Mouse (Mus musculus): Measurements from ENCODE around the gene Gm7879. TPM values are rescaled to one million over a fixed set of nuclear protein-coding genes. Genes with fewer than 3 reads are reported as not detected.
"Not testable (repeated sequence)": the region's sequence is repeated elsewhere in the genome, so short reads cannot be mapped to it uniquely, and the experiment has no call there.

Gene Gm7879
- total RNA-seq (2021): 10 to 100 TPM; 13.9 to 14.0 TPM

GRCm38 (mm10) chr5:43912844-43913243 lies at the start of gene Gm7879:
Gene Gm7879, plus strand, starts transcription at chr5:43913144.
- intact Hi-C loops (cut with DNase I): not testable (repeated sequence)

DNA sequence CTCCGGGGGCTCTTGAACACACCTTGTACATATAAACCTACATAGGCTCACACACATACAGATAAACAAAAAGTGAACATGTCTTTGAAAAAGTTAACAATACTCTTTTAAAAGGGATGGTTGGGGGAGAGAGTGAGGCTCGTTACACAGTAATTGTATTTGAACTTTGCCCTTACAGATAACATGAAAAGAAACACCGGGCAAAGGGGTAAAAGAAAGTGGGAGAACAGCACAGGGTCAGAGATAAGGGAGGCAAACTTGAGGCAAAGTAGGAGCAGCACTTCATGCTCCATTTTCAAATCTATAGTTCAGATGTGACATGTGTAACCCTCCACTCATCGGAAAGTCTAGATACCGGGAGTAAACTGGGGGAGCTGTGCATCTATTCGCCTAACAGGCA lies 49.3 kb upstream of the Gm7879 start:
- intact Hi-C loops (cut with DNase I): no loop called here
- no peak for DNase-seq

More at GRCm38 (mm10) chr5:43912844-43913243, at the start of gene Gm7879:
- DNase-seq: not testable (repeated sequence)

DNA sequence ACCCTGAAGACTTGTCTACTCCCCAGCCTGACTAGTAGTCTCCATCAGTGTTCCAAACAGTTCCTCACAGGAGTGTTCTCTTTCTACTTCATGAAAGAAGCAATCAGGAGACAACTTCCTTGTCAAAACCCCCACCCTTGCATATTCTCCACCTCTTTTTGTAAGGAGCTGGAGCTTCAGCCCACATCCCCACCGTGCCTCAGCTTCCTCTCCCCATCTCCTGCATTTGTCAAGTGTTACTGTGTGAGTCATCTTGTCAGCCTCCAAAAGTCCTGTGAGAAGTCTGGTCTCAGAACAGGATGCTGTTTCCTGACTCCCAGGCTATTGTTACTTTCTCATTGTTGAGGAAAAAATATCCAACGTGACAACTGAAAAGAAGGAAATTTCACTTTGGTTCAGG lies 47.6 kb upstream of the Gm7879 start:
- DNase-seq: no peak
- intact Hi-C loops (cut with DNase I): no loop called here

DNA sequence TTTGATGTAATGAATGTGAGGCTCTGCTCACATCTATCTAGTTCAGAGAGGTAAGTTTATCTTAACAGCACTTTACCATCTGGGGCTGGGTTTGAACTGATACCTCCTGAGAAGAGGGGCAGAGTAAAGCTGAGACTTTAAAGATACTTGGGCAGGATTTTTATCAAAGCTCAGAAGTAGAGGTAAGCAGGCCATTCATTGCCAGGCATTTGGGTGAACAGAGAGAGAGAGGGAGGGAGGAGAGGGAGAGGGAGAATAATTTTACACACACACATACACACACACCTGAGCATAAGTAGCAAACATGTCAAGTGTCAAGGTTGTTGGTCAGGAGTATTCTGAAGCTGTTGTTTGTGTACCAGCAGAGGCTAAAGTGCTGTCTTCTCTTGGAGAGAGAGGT lies 44.7 kb upstream of the Gm7879 start, which contains the start of gene Cd38:
Cd38 (plus strand) TSS at position 301 of the 400 bp plus-strand sequence.
- intact Hi-C loops (cut with DNase I): no loop called here
- DNase-seq: no peak

DNA sequence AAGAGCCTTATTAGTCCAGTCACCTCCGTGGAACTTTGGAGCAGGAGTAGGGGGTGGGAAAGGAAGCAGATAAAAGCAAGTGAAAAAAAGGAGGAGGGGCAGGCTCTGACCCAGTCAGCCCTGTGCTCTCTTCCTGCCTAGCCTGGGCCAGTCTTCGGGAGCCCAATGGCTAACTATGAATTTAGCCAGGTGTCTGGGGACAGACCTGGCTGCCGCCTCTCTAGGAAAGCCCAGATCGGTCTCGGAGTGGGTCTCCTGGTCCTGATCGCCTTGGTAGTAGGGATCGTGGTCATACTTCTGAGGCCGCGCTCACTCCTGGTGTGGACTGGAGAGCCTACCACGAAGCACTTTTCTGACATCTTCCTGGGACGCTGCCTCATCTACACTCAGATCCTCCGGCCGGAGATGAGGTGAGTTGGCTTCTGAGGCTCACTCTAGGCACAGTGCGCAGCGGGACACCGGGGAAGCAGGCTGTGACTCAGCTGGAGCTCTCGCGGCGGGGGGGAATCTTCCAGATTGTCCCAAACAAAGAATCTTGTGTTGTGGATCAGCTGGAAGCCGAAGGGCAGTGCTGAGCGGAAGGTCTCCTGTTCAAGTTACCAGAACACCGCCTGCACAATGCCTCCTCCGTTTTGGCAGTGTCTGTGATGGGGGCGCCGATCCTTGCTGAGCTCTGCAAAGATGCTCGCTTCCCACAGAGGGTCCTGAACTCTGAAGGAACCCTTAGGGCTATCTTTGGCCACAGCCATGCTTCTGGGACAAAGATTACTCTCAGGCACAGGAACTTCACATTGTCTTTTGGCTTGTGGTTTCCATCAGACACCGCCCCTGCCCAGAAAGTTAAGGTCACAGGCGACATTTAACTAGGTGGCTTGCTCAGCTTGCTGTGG lies 44.0 kb upstream of the Gm7879 start:
- intact Hi-C loops (cut with DNase I): no loop called here
- peak; percentile 34 for DNase-seq

DNA sequence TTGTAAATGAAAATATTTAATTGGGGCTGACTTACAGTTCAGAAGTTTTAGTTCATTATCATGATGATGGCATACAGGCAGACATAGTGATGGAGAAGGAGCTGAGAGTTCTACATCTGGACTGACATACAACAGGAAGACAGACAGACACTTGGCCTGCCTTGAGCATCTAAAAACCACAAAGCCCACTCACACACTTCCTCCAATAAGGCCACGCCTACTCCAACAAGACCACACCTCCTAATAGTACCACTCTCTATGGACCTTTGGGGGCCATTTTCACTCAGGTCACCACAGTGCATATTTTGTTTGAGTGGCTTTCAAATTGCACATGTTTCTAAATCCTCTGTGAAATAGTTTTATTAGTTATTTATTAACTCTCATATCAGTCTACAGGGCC lies 41.1 kb upstream of the Gm7879 start:
- no peak for DNase-seq
- intact Hi-C loops (cut with DNase I): no loop called here

- DNase-seq: no peak
- intact Hi-C loops (cut with DNase I): no loop called here
Measured at GRCm38 (mm10) chr5:43872652-43873051, 40.3 kb upstream of the Gm7879 start.

DNA sequence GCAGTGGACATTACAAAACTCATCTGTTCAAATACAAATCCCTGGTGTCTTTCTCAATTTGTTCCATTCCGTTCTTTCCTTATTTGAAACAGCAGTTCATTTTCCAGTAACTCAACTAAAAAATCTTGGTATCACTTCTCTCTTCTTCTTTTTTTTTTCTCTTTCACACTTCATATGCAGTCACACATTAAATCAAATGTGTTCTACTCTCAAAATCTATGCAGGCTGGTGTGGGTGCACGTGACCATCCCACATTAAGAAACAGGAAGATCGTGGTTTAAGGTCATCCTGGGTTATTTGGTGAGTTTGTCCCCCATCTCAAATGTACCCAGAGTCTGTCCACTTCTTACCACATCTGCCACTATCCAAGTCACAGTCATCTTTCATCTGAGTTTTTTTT lies 30.9 kb upstream of the Gm7879 start:
- intact Hi-C loops (cut with DNase I): no loop called here
- no peak for DNase-seq

DNA sequence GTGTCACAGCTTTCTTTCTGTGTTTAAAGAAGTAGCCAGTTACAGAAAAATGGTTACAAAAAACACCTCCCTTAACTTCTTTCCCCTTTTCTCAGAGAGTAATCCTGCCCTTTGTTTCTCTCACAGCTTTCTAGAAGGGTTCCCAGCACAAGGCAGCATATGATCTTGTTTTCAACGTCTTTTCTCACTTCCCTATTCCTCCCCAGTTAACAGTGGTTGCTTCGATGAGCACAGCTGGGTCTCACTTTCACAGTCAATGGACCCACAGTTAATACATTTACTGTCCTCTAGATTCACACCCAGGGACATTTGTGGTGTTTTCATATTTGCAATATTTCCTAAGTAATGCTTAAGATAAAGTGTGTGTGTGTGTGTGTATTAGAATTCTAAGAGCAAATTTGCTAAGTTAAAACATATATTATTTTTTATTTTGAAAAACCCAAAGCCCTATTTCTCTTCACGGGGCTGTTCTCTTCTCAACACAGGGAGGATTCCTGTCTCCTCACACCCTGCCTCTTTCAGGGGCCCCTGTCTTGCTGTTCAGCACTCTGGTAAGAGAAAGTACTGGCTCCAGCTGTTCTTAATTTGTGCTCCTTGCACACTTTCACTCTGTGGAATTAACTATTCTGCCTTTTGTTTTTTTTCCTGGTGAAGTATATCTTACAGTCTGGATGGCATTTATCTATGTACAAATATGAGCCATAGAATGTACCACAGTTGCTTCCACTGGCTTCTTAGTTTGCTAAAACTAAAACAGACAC lies 27.7 kb upstream of the Gm7879 start:
- intact Hi-C loops (cut with DNase I): no loop called here
- no peak for DNase-seq

GRCm38 (mm10) chr5:43892386-43892785 lies 20.6 kb upstream of the Gm7879 start:
- intact Hi-C loops (cut with DNase I): no loop called here
- DNase-seq: peak; percentile 12

DNA sequence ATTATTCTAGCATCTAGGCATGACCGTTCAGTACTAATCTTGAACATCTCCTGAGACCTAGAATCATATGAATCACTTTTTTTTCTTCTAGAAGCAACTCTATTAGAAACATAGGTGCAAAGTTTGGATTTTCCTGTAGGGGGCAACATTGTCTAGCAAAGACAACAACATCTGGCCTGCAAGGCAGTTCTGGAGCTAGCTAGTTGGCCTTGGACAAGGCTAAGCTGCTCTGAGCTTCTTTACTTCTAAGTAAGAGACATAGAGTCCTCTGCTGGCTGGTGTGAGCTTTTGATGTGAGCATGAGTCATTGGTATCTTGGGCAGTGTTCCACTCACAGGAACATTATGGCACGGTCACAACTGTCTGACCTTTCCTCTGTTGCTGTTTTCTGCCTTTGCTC lies 18.8 kb upstream of the Gm7879 start:
- peak; percentile 3 for DNase-seq
- intact Hi-C loops (cut with DNase I): no loop called here

DNA sequence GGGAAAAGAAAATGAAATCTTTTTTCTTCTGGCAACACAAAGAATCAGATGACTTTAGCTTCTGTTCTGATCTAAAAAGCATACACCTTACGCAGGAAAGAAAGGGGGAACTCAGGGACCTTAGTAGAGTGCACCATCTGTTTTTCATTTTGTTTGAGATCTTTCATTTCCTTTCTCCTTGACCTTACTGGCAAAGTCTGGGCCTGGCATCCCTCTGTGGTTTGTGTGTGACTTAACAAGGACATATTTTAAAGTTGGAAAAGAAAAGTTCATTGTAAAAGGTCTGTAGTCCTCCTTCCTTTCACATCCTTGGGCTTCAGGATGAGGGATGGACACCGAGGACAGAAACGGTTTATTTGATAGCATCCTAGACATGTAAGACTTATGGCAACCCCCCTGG lies 17.0 kb upstream of the Gm7879 start:
- intact Hi-C loops (cut with DNase I): no loop called here
- no peak for DNase-seq

GRCm38 (mm10) chr5:43904685-43905084 lies 8.3 kb upstream of the Gm7879 start:
- intact Hi-C loops (cut with DNase I): no loop called here
- no peak for DNase-seq

- intact Hi-C loops (cut with DNase I): no loop called here
- DNase-seq: no peak
Measured at GRCm38 (mm10) chr5:43909213-43909612, 3.7 kb upstream of the Gm7879 start.

DNA sequence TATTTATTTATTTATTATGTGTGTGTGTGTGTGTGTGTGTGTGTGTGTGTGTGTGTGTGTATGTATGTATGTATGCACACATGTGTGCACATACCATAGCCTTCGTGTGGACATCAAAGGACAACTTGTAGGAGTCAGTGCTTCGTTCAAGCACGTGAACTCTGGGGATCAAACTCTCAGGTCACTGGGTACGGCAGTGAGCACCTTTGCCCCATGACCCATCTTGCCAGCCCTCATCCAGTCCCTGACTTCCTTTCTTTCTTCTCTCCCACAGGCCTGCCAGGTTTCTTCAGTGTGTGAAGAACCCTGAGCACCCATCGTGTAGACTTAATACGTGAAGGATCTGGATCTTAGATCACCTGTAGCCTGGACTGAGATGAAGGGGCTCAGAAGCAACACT lies 2.9 kb upstream of the Gm7879 start:
- intact Hi-C loops (cut with DNase I): no loop called here
- no peak for DNase-seq

DNA sequence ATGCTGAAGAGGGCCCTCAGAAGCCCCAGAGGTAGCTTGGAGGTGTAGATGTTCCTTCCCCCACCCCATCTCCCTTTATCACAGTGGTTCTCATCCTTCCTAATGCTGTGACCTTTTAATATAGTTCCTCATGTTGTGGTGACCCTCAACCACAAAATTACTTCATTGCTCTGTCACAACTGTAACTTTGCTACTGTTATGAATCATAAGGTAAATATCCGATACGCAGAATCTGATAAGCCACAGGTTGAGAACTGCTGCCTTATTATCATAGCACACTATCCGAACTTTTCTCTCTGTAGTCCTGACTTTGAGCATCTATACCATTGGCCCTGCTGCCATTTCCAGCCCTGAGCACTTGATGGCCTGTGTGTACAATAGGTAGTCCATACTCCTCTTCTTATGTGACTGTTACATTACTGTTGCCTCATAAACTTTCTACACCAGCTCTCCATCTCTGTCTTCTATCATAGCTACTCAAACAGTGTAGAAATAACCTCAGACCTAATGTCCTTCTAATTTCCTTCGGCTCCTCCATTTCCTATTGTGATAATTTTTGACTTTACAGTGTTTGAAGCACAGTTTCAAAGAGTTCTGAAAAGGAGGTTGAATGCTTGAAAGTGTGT lies 2.4 kb downstream of the Gm7879 start:
- intact Hi-C loops (cut with DNase I): no loop called here
- no peak for DNase-seq

DNA sequence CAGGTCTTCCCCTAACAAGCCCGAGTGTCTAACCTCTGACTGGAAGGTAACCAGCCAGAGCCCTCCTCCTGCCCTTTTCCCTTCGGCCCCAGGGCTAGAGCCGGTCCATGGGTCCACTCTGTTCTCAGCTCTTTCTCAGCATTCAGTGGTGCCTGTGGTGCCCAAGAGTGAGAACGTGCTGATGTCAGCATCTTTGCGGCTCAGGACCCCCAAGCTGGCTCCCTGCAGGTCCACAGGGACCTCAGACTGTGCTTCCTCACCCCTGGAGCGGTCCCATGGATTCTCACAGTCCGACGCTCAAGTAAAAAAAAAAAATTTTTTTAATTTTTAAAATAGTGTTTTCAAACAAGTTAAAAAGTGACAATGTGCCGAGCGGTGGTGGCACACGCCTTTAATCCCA lies 8.9 kb downstream of the Gm7879 start:
- no peak for DNase-seq
- intact Hi-C loops (cut with DNase I): no loop called here

DNA sequence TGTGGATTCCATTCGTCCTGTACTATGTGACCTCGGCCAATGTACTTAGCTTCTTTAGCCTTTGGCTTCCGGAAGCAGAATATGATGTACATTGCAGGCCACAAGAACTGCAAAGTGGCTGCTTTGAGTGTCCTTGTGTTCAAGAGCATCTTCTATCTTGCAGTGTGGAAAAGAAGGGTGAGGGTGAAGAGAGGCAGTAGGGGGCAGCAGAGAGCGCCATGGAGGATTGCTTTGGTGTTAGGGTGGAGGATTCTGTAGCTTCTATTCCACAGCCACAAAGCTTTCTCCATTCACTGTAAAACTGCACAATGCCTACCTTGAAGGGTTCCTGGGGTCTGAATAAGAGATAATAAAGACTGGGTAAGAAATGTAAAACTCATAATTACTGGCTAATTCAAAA lies 11.0 kb downstream of the Gm7879 start:
- intact Hi-C loops (cut with DNase I): no loop called here

GRCm38 (mm10) chr5:43927729-43928128 lies 14.8 kb downstream of the Gm7879 start:
- no peak for DNase-seq
- intact Hi-C loops (cut with DNase I): no loop called here

More for the DNA sequence above, 11.0 kb downstream of the Gm7879 start:
- DNase-seq: peak; percentile 29

GRCm38 (mm10) chr5:43933269-43933668 lies 20.3 kb downstream of the Gm7879 start:
- intact Hi-C loops (cut with DNase I): no loop called here
- no peak for DNase-seq

DNA sequence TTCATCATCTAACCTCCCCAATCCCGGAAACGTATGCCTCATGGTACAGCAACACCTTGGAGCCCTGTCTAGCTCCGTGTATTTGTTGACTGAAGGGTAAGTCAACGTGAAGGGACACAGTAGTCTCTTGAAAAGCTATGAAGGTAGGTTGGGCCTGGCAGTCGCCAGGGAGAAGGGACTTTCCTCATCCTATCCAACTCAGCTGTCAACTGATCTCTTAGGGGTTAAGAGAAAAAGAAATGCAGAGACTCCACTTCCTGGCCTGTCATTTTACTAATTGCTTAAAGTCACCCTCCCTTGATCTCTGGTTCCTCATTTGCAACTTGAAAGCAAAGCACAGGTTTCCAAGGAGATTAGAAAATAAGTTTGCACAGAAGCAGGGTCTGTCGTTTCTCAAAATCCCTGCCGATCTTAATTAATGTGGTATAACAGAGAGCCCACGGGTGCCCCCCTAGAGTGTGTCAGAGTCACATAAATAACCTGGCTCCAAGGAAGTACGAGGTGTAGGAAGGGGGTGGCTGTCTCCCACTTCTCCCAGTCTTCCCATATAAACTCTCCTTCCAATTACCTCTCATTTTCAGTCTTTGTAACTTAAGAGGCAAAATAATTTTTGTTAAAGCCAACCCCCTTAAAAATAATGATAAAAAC lies 34.5 kb downstream of the Gm7879 start:
- intact Hi-C loops (cut with DNase I): no loop called here
- DNase-seq: no peak

Data from left cerebral cortex, postnatal 4 days (tissue).